Mouse (Mus musculus): ENCODE results near the gene Hacl1.

DNA sequence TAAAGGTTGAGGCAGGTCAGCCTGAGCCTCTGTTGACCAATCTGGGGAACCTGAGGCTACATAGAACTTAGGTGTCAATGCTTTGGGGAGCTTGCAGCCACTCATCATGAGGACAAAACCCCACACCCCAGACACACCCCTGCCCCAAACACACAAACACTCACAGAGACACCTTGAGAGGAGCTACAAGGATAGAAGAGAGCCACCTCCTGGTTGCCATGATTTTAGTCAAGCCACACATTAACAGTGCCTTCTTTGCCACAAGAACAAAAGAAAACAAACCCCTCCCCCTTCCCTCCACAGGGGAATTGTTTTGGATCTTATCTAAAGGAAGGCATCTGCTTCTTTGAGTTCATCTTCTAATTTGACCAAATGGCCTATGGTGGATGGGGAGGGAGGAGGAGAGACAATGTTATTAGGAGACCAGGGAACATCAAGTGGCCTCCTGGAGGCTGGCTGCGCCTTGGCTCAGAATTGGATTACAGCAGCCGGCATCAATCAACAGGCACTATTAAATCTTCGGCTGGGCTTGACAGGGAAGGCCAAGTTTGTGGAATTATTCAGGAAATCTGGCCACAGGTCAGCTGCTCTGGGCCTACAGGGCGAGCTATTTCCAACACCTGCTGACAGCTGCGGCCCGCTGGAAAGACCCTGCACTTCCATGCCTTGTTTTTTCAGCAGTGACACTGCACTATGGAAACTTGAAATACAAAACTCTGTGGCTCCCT, 76.5 kb downstream of the Hacl1 start:
- no peak for TF ChIP-seq CTCF (IDR thresholded peaks at IDR 0.05; ENCODE audit: insufficient read depth, low read length)
- TF ChIP-seq POLR2A (IDR thresholded peaks at IDR 0.05; ENCODE audit: borderline replicate concordance, extremely low read depth, low read depth, low read length) = no peak

Measured in lung, adult 2 months (tissue).